Comparison of ENCODE assay signal across 23 mouse cellular contexts in genomic region chr11:74894619-74895018, GRCm38 (mm10). TPM values are rescaled to one million over a fixed set of nuclear protein-coding genes. Genes with fewer than 3 reads are reported as not detected.
DNase-seq lines count a peak whose midpoint lies in the region; ATAC-seq and TF ChIP-seq lines count a peak whose summit lies in the region.
"Had no signal": no experiment of that assay in that cellular context is flagged by ENCODE, and none has a peak within 500 bp of the region (broad histone marks: within the 10 kb centered on the region; RNA-seq: fewer than 3 reads in every experiment).

No protein-coding gene starts in this region.

- no peak overlapping the region for H3K9ac ChIP-seq in kidney, embryonic 14.5 days (ENCODE audit: low read depth, low read length)
- H3K9ac ChIP-seq: embryonic facial prominence, embryonic 13.5 days; neural tube, embryonic 12.5 days had no signal

- no peak overlapping the region for H3K4me2 ChIP-seq in kidney, embryonic 14.5 days (replicated peaks; ENCODE audit: low read depth, low read length)
- H3K4me2 ChIP-seq: embryonic facial prominence, embryonic 13.5 days; midbrain, embryonic 11.5 days had no signal

- no peaks in the 10 kb centered on the region for H3K27me3 ChIP-seq in kidney, embryonic 14.5 days (ENCODE audit: control insufficient read depth, insufficient read depth, low read length)
- H3K27me3 ChIP-seq: embryonic facial prominence, embryonic 13.5 days; neural tube, embryonic 12.5 days had no signal

- 0 out of 2 replicates have a peak, but pooled peaks cover 7% of the 10 kb centered on the region for H3K4me1 ChIP-seq in kidney, embryonic 14.5 days (ENCODE audit: control insufficient read depth, insufficient read depth, low read length)

- 84% methylated on average over 4 of the region's 4 CpGs for WGBS in kidney, embryonic 14.5 days

- no peak for ATAC-seq in kidney, embryonic 14.5 days (ENCODE audit: low FRiP score, low TSS enrichment)
- ATAC-seq: forebrain, embryonic 16.5 days had no signal

- DNase-seq in gastrocnemius, adult 2 months = no peak
- no peak for DNase-seq in gastrocnemius, postnatal 36 days
- DNase-seq in kidney, adult 8-10 months = peak; percentile 35 to 48
- DNase-seq in lung, postnatal 36 days = peak; percentile 9
- DNase-seq in lung, postnatal 14 days = no peak
- peak; percentile 35 for DNase-seq in skeletal muscle tissue, adult 2 months (ENCODE audit: low read depth, low spot score)
- DNase-seq in left cerebral cortex, postnatal 10 days (ENCODE audit: extremely low spot score in 1 of 2, low spot score in 2 of 2) = no peak
- DNase-seq: adrenal gland, postnatal 36 days; B cell, adult 2 months; cerebellum, adult 8-10 months; heart, postnatal 36 days; layer of hippocampus, postnatal 36 days; liver; lung, adult 2 months; right cerebral cortex, adult 18-20 months; thymus, postnatal 14 days had no signal

- H3K36me3 ChIP-seq in kidney, embryonic 14.5 days (ENCODE audit: control insufficient read depth, insufficient read depth, low read length) = peaks cover 3% of the 10 kb centered on the region; the same call in 1 of the 2 replicates

- intact Hi-C loops in gastrocnemius, adult 2 months (cut with DNase I) = no loop called here
- intact Hi-C loops in gastrocnemius, postnatal 36 days (cut with DNase I) = no loop called here
- intact Hi-C loops in left cerebral cortex, postnatal 10 days (cut with DNase I) = no loop called here

- peak overlapping the region; percentile 41; the same call in 1 of the 2 replicates for H3K27ac ChIP-seq in gastrocnemius, adult 2 months
- H3K27ac ChIP-seq in kidney, embryonic 14.5 days (ENCODE audit: low read depth, low read length) = no peak overlapping the region
- H3K27ac ChIP-seq: embryonic facial prominence, embryonic 13.5 days; heart, adult 2 months; macrophage; neural tube, embryonic 12.5 days had no signal

- no peaks in the 10 kb centered on the region for H3K9me3 ChIP-seq in kidney, embryonic 14.5 days (ENCODE audit: control insufficient read depth, low read length)
- H3K9me3 ChIP-seq: embryonic facial prominence, embryonic 13.5 days; neural tube, embryonic 12.5 days had no signal

- TF ChIP-seq CTCF in gastrocnemius, adult 2 months (IDR thresholded peaks at IDR 0.05) = no peak

- peak overlapping the region; percentile 35 for H3K4me3 ChIP-seq in gastrocnemius, adult 2 months
- no peak overlapping the region for H3K4me3 ChIP-seq in kidney, embryonic 14.5 days (ENCODE audit: low read length)
- H3K4me3 ChIP-seq: embryonic facial prominence, embryonic 13.5 days; heart, adult 2 months; neural tube, embryonic 12.5 days had no signal

RNA-seq across cellular contexts. Expression of gene Sgsm2, which starts 2.2 kb away (rescaled TPM):
- 1 to 10 TPM; 2.1 TPM for total RNA-seq in gastrocnemius, adult 2 months (2021)
- 1 to 10 TPM; 1.4 to 1.9 TPM for total RNA-seq in gastrocnemius, postnatal 36 days (2021)
- 4.4 and 5.7 TPM in 2 replicates for polyA plus RNA-seq in kidney, embryonic 14.5 days (2014; fragmentation: Nextera tagmentation; extraction: Ambion mirVana)
- total RNA-seq in left cerebral cortex, postnatal 10 days (2021) = 10 to 100 TPM; 60.5 to 65.2 TPM

RNA-seq across cellular contexts. Expression of gene Tsr1, which starts 3.3 kb away (rescaled TPM):
- total RNA-seq in gastrocnemius, adult 2 months (2021) = 10 to 100 TPM; 24.7 to 28.9 TPM
- 10 to 100 TPM; 16.8 to 25.2 TPM for total RNA-seq in gastrocnemius, postnatal 36 days (2021)
- polyA plus RNA-seq in kidney, embryonic 14.5 days (2014; fragmentation: Nextera tagmentation; extraction: Ambion mirVana) = 41.7 and 54.8 TPM in 2 replicates
- 10 to 100 TPM; 36.4 to 38.5 TPM for total RNA-seq in left cerebral cortex, postnatal 10 days (2021)

RNA-seq across cellular contexts. Expression of gene Smg6, which starts 31.0 kb away (rescaled TPM):
- 10 to 100 TPM; 11.9 to 12.4 TPM for total RNA-seq in gastrocnemius, adult 2 months (2021)
- 10 to 100 TPM in 1 of 2 experiments, 1 to 10 TPM in 1; 8.4 to 11.4 TPM for total RNA-seq in gastrocnemius, postnatal 36 days (2021)
- polyA plus RNA-seq in kidney, embryonic 14.5 days (2014; fragmentation: Nextera tagmentation; extraction: Ambion mirVana) = 12.8 and 19.8 TPM in 2 replicates
- total RNA-seq in left cerebral cortex, postnatal 10 days (2021) = 10 to 100 TPM; 21.8 to 24.9 TPM

RNA-seq across cellular contexts. Expression of gene Srr, which starts 31.1 kb away (rescaled TPM):
- 10 to 100 TPM; 18.9 to 26.7 TPM for total RNA-seq in gastrocnemius, adult 2 months (2021)
- 10 to 100 TPM; 18.6 to 18.9 TPM for total RNA-seq in gastrocnemius, postnatal 36 days (2021)
- polyA plus RNA-seq in kidney, embryonic 14.5 days (2014; fragmentation: Nextera tagmentation; extraction: Ambion mirVana) = 13.0 and 24.0 TPM in 2 replicates
- 100 to 1,000 TPM in 1 of 2 experiments, 10 to 100 TPM in 1; 99.9 to 101 TPM for total RNA-seq in left cerebral cortex, postnatal 10 days (2021)

Comparison
In these comparisons a context has a peak if more than half of its experiments do, and no peak if none do; other contexts are left out.
1. DNase-seq: peak in kidney, adult 8-10 months (2 of 2), lung, postnatal 36 days (single experiment) and skeletal muscle tissue, adult 2 months (single experiment); none in gastrocnemius, adult 2 months (single experiment), gastrocnemius, postnatal 36 days (0 of 2), lung, postnatal 14 days (single experiment) and left cerebral cortex, postnatal 10 days (0 of 2).
2. RNA of gene Sgsm2, which starts 2.2 kb away (total RNA-seq): 60.5 to 65.2 TPM in left cerebral cortex, postnatal 10 days; 2.1 TPM in gastrocnemius, adult 2 months and 1.4 to 1.9 TPM in gastrocnemius, postnatal 36 days; every median in the first group is over 10 times any median in the second.